Mouse (Mus musculus): ENCODE measurements around the gene Susd2. TPM values are rescaled to one million over a fixed set of nuclear protein-coding genes. Genes with fewer than 3 reads are reported as not detected.

The Susd2 gene
- polyA plus RNA-seq, 1 experiment from 2014 or later = 1.5 TPM

Other genes with a start within 250 kb of the Susd2 start
- gene Upb1, start 242.9 kb downstream of the Susd2 start, polyA plus RNA-seq (2014; fragmentation: Nextera tagmentation; extraction: Ambion mirVana) = 5.5 and 5.7 TPM in 2 replicates
- 272 and 328 TPM in 2 replicates for gene Snrpd3, start 126.5 kb downstream of the Susd2 start, polyA plus RNA-seq (2014; fragmentation: Nextera tagmentation; extraction: Ambion mirVana)
- gene Gucd1, start 126.0 kb downstream of the Susd2 start, polyA plus RNA-seq (2014; fragmentation: Nextera tagmentation; extraction: Ambion mirVana) = 44.5 and 48.8 TPM in 2 replicates
- gene Lrrc75b, start 83.7 kb downstream of the Susd2 start, polyA plus RNA-seq (2014; fragmentation: Nextera tagmentation; extraction: Ambion mirVana) = 0.48 and 0.52 TPM in 2 replicates
- 4.2 and 4.9 TPM in 2 replicates for gene Ggt1, start 82.4 kb downstream of the Susd2 start, polyA plus RNA-seq (2014; fragmentation: Nextera tagmentation; extraction: Ambion mirVana)
- gene Ggt5, start 54.7 kb downstream of the Susd2 start, polyA plus RNA-seq (2014; fragmentation: Nextera tagmentation; extraction: Ambion mirVana) = 0.52 and 1.2 TPM in 2 replicates
- 30.3 and 33.3 TPM in 2 replicates for gene Cabin1, start 120.3 kb upstream of the Susd2 start, polyA plus RNA-seq (2014; fragmentation: Nextera tagmentation; extraction: Ambion mirVana)
- gene Ddt, start 129.4 kb upstream of the Susd2 start, polyA plus RNA-seq (2014; fragmentation: Nextera tagmentation; extraction: Ambion mirVana) = 198 and 213 TPM in 2 replicates
- not detected in 2 replicates for gene Gm20441, start 136.9 kb upstream of the Susd2 start, polyA plus RNA-seq (2014; fragmentation: Nextera tagmentation; extraction: Ambion mirVana)
- gene Gstt3, start 137.4 kb upstream of the Susd2 start, polyA plus RNA-seq (2014; fragmentation: Nextera tagmentation; extraction: Ambion mirVana) = 6.3 and 7.9 TPM in 2 replicates
- 40.7 and 43.0 TPM in 2 replicates for gene Gstt1, start 154.6 kb upstream of the Susd2 start, polyA plus RNA-seq (2014; fragmentation: Nextera tagmentation; extraction: Ambion mirVana)
- not detected in 2 replicates for gene Gstt4, start 178.5 kb upstream of the Susd2 start, polyA plus RNA-seq (2014; fragmentation: Nextera tagmentation; extraction: Ambion mirVana)
- gene Gstt2, start 193.4 kb upstream of the Susd2 start, polyA plus RNA-seq (2014; fragmentation: Nextera tagmentation; extraction: Ambion mirVana) = 38.4 and 39.6 TPM in 2 replicates
- 2,667 and 2,772 TPM in 2 replicates for gene Mif, start 216.2 kb upstream of the Susd2 start, polyA plus RNA-seq (2014; fragmentation: Nextera tagmentation; extraction: Ambion mirVana)
- 4.0 and 5.1 TPM in 2 replicates for gene Derl3, start 249.4 kb upstream of the Susd2 start, polyA plus RNA-seq (2014; fragmentation: Nextera tagmentation; extraction: Ambion mirVana)

All from liver, embryonic 11.5 days (tissue).